11 mouse cellular contexts compared by ENCODE assay signal in genomic region chr3:81661620-81662019, GRCm38 (mm10).
DNase-seq lines count a peak whose midpoint lies in the region; ATAC-seq and TF ChIP-seq lines count a peak whose summit lies in the region.
"Had no signal": no experiment of that assay in that cellular context is flagged by ENCODE, and none has a peak within 500 bp of the region (broad histone marks: within the 10 kb centered on the region; RNA-seq: fewer than 3 reads in every experiment).

No protein-coding gene starts in this region.

- 39% methylated on average over 1 of the region's 1 CpGs for WGBS in embryonic facial prominence, embryonic 14.5 days
- 7% methylated on average over 1 of the region's 1 CpGs for WGBS in hindbrain, embryonic 13.5 days
- 11% methylated on average over 1 of the region's 1 CpGs for WGBS in midbrain, postnatal 0 days
- WGBS in cerebellum, adult 2 months = 11% methylated on average over 1 of the region's 1 CpGs

- no peaks in the 10 kb centered on the region for H3K4me1 ChIP-seq in embryonic facial prominence, embryonic 14.5 days (ENCODE audit: control insufficient read depth, insufficient read depth, low read length)
- peaks cover 4% of the 10 kb centered on the region; the same call in 1 of the 2 replicates for H3K4me1 ChIP-seq in hindbrain, embryonic 13.5 days (replicated peaks)
- H3K4me1 ChIP-seq in midbrain, postnatal 0 days (ENCODE audit: insufficient read depth, low read length) = no peaks in the 10 kb centered on the region
- H3K4me1 ChIP-seq in cerebellum, adult 2 months (ENCODE audit: control insufficient read depth, insufficient read depth, low read length) = no peaks in the 10 kb centered on the region
- H3K4me1 ChIP-seq: heart, embryonic 12.5 days had no signal

- H3K9ac ChIP-seq in embryonic facial prominence, embryonic 14.5 days (ENCODE audit: low read depth, low read length) = no peak overlapping the region
- H3K9ac ChIP-seq in hindbrain, embryonic 13.5 days = no peak overlapping the region
- no peak overlapping the region for H3K9ac ChIP-seq in midbrain, postnatal 0 days (replicated peaks; ENCODE audit: low read length, poor library complexity, severe bottlenecking)
- H3K9ac ChIP-seq: heart, embryonic 12.5 days had no signal

- no peak for TF ChIP-seq CTCF in midbrain, postnatal 0 days (IDR thresholded peaks at IDR 0.05)
- no peak for TF ChIP-seq CTCF in cerebellum, adult 2 months (IDR thresholded peaks at IDR 0.05; ENCODE audit: borderline replicate concordance, insufficient read depth, low read depth, low read length)

- ATAC-seq in embryonic facial prominence, embryonic 14.5 days (ENCODE audit: low read depth) = no peak
- ATAC-seq in hindbrain, embryonic 13.5 days (ENCODE audit: low FRiP score) = peak; percentile 68
- ATAC-seq in midbrain, postnatal 0 days (ENCODE audit: low FRiP score) = no peak

- H3K36me3 ChIP-seq in embryonic facial prominence, embryonic 14.5 days (ENCODE audit: control insufficient read depth, insufficient read depth, low read length) = no peaks in the 10 kb centered on the region
- H3K36me3 ChIP-seq in hindbrain, embryonic 13.5 days = no peaks in the 10 kb centered on the region
- H3K36me3 ChIP-seq in midbrain, postnatal 0 days (ENCODE audit: insufficient read depth, low read length) = no peaks in the 10 kb centered on the region
- H3K36me3 ChIP-seq: heart, embryonic 12.5 days had no signal

- no peaks in the 10 kb centered on the region for H3K27me3 ChIP-seq in embryonic facial prominence, embryonic 14.5 days (replicated peaks; ENCODE audit: control insufficient read depth, insufficient read depth, low read length)
- H3K27me3 ChIP-seq in hindbrain, embryonic 13.5 days = no peaks in the 10 kb centered on the region
- no peaks in the 10 kb centered on the region for H3K27me3 ChIP-seq in midbrain, postnatal 0 days (ENCODE audit: insufficient read depth, low read length)
- H3K27me3 ChIP-seq in cerebellum, adult 2 months (ENCODE audit: control insufficient read depth, insufficient read depth, low read length) = no peaks in the 10 kb centered on the region
- H3K27me3 ChIP-seq: heart, embryonic 12.5 days had no signal

- TF ChIP-seq POLR2A in cerebellum, adult 2 months (IDR thresholded peaks at IDR 0.05; ENCODE audit: borderline replicate concordance, insufficient read depth, low read length) = no peak

- no peak overlapping the region for H3K27ac ChIP-seq in embryonic facial prominence, embryonic 14.5 days (replicated peaks; ENCODE audit: low read depth, low read length)
- H3K27ac ChIP-seq in hindbrain, embryonic 13.5 days = no peak overlapping the region
- H3K27ac ChIP-seq in midbrain, postnatal 0 days (ENCODE audit: low read depth, low read length) = no peak overlapping the region
- H3K27ac ChIP-seq in cerebellum, adult 2 months (ENCODE audit: insufficient read depth, low read length) = no peak overlapping the region
- H3K27ac ChIP-seq: gastrocnemius, adult 2 months had no signal

- H3K4me3 ChIP-seq in embryonic facial prominence, embryonic 14.5 days (ENCODE audit: low read depth, low read length) = no peak overlapping the region
- H3K4me3 ChIP-seq in hindbrain, embryonic 13.5 days = no peak overlapping the region
- H3K4me3 ChIP-seq in midbrain, postnatal 0 days (ENCODE audit: low read depth, low read length) = no peak overlapping the region
- no peak overlapping the region for H3K4me3 ChIP-seq in cerebellum, adult 2 months (replicated peaks; ENCODE audit: insufficient read depth, low read depth, low read length)
- H3K4me3 ChIP-seq: gastrocnemius, adult 2 months; heart, embryonic 12.5 days had no signal

- peak; percentile 60 for DNase-seq in embryo, embryonic 10 days (ENCODE audit: low spot score)
- peak; percentile 23 for DNase-seq in embryonic facial prominence, embryonic 14.5 days (ENCODE audit: low spot score)
- DNase-seq in midbrain, postnatal 0 days (ENCODE audit: low spot score) = peak; percentile 43
- DNase-seq in ovary, postnatal 36 days (ENCODE audit: low spot score) = no peak
- no peak for DNase-seq in yolk sac, embryonic 10.5 days (ENCODE audit: low spot score)
- DNase-seq in cerebellum, adult 2 months = no peak
- DNase-seq: gastrocnemius, adult 2 months; lung, adult 18-20 months; right cerebral cortex, adult 18-20 months had no signal

- no peak overlapping the region for H3K4me2 ChIP-seq in embryonic facial prominence, embryonic 14.5 days (ENCODE audit: low read depth, low read length)
- H3K4me2 ChIP-seq in hindbrain, embryonic 13.5 days = no peak overlapping the region
- H3K4me2 ChIP-seq in midbrain, postnatal 0 days (ENCODE audit: low read depth, low read length, poor library complexity, severe bottlenecking) = no peak overlapping the region
- H3K4me2 ChIP-seq: heart, embryonic 12.5 days had no signal

- H3K9me3 ChIP-seq in embryonic facial prominence, embryonic 14.5 days (ENCODE audit: control insufficient read depth, low read length) = no peaks in the 10 kb centered on the region
- no peaks in the 10 kb centered on the region for H3K9me3 ChIP-seq in hindbrain, embryonic 13.5 days
- no peaks in the 10 kb centered on the region for H3K9me3 ChIP-seq in midbrain, postnatal 0 days (ENCODE audit: low read length)
- H3K9me3 ChIP-seq: heart, embryonic 12.5 days had no signal

Comparison
In these comparisons a context has a peak if more than half of its experiments do, and no peak if none do; other contexts are left out.
1. DNase-seq: peak in embryo, embryonic 10 days (single experiment), embryonic facial prominence, embryonic 14.5 days (single experiment) and midbrain, postnatal 0 days (single experiment); none in ovary, postnatal 36 days (single experiment), yolk sac, embryonic 10.5 days (single experiment) and cerebellum, adult 2 months (0 of 2).